Mouse (Mus musculus) ES-E14 (cell line): ENCODE data around the gene Krt88. TPM values are rescaled to one million over a fixed set of nuclear protein-coding genes. Genes with fewer than 3 reads are reported as not detected.

Experiments used
- DNase-seq: peaks from one replicate; pipeline ENCODE4 v3.0.0-alpha.2; 2013; ENCODE audit warnings: low read depth, low spot score
- H3K27ac ChIP-seq: 2 replicates; pipeline ENCODE4 v1.5.1; 2012; ENCODE audit warnings: low read depth, mild to moderate bottlenecking, low read length, moderate library complexity, mixed read lengths; ENCODE audit not compliant: poor library complexity, insufficient read depth, severe bottlenecking
- H3K36me3 ChIP-seq: 2 replicates; pipeline ENCODE4 v1.6.1; 2012; ENCODE audit warnings: mild to moderate bottlenecking, low read length, moderate library complexity, mixed read lengths; ENCODE audit not compliant: control insufficient read depth, poor library complexity, insufficient read depth, severe bottlenecking
- H3K4me1 ChIP-seq, 2 experiments: fragments of 150-350 bp in 1 of 2; sonication (generic) in 1 of 2; 2 replicates each; pipeline ENCODE4 v1.6.1; 2012; ENCODE audit warnings: low read length in 2 of 2, mild to moderate bottlenecking in 1 of 2, mixed read lengths in 1 of 2; ENCODE audit not compliant: control insufficient read depth in 2 of 2, insufficient read depth in 2 of 2, poor library complexity in 1 of 2
- H3K4me3 ChIP-seq, 2 experiments: fragments of 150-350 bp in 1 of 2; sonication (generic) in 1 of 2; 2 replicates each; pipeline ENCODE4 v1.5.1; 2012; ENCODE audit warnings: low read length in 2 of 2, low read depth in 1 of 2, mild to moderate bottlenecking in 1 of 2, mixed read lengths in 1 of 2; ENCODE audit not compliant: insufficient read depth in 1 of 2, poor library complexity in 1 of 2, severe bottlenecking in 1 of 2
- H3K9ac ChIP-seq: 2 replicates; pipeline ENCODE4 v1.6.1; 2012; ENCODE audit warnings: low read depth, mild to moderate bottlenecking, low read length, mixed read lengths; ENCODE audit not compliant: poor library complexity, insufficient read depth, severe bottlenecking
- H3K9me3 ChIP-seq: fragments of 150-350 bp; sonication (generic); 2 replicates; pipeline ENCODE4 v1.6.1; 2012; ENCODE audit warnings: low read depth, mild to moderate bottlenecking, low read length; ENCODE audit not compliant: control insufficient read depth, insufficient read depth
- CHD2 ChIP-seq: IDR thresholded peaks from 2 replicates; pipeline ENCODE4 v1.6.1; 2014; ENCODE audit warnings: mild to moderate bottlenecking, low read depth, low read length, inconsistent platforms
- HCFC1 ChIP-seq: IDR thresholded peaks from 2 replicates; pipeline ENCODE4 v1.6.1; 2012; ENCODE audit warnings: low read length, inconsistent platforms, borderline replicate concordance; ENCODE audit not compliant: insufficient read depth
- MAFK ChIP-seq: IDR thresholded peaks from 2 replicates; pipeline ENCODE4 v1.6.1; 2014; ENCODE audit warnings: mild to moderate bottlenecking, low read depth, low read length, inconsistent platforms; ENCODE audit not compliant: insufficient read depth
- ZC3H11A ChIP-seq: IDR thresholded peaks from 2 replicates; pipeline ENCODE4 v1.6.1; 2012; ENCODE audit warnings: low read depth, mild to moderate bottlenecking, inconsistent platforms, low read length, borderline replicate concordance
- ZNF384 ChIP-seq: IDR thresholded peaks from 2 replicates; pipeline ENCODE4 v1.6.1; 2012; ENCODE audit warnings: low read depth, low read length, inconsistent platforms
- in situ Hi-C, 2 experiments: fragments of 600-800 bp; cut with MboI; formaldehyde crosslinking; loops; one replicate each; pipeline ENCODE4 v1.15.1; 2025; ENCODE audit warnings: low sequenced_read_pairs in 2 of 2, inconsistent platforms in 1 of 2; ENCODE audit not compliant: unreplicated experiment in 2 of 2
- total RNA-seq: library from RNA; depleted of rRNA; stranded (reverse); fragments of 300-350 nt; gene quantifications from 2 replicates; pipeline ENCODE4 v1.2.3, GENCODE M21; 2012; rRNA removed

Gene Krt88
- total RNA-seq, result not detected in 2 replicates

DNA sequence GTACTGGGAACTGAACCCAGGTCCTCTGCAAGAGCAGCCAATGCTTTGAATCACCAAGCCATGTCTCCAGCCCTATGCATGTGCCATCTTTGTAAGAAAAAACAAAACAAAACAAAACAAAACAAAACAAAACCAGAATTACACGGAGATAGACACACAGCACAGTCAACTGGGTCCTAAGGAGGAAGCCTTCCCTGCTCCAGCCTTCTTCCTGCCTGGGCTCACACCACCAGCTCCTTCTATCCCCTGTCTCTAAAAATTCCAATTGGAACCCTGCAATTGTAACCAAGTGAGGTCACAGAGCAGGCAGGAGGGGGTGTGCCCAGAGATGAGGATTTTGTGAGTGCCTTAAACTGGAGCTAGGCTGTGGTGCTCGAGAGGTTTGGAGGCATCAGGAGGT, at the start of gene Krt88:
Krt88 (plus strand) TSS at position 301 of the 400 bp plus-strand sequence.
- in situ Hi-C loops, result no loop called here
- H3K9ac ChIP-seq, result no peak within 1 kb of the TSS
- H3K36me3 ChIP-seq, result no peaks in the 10 kb centered on the region
- H3K27ac ChIP-seq, result no peak within 1 kb of the TSS
- no peak for TF ChIP-seq MAFK
- no peak for TF ChIP-seq HCFC1
- no peak for TF ChIP-seq CHD2
- no peak for TF ChIP-seq ZNF384
- TF ChIP-seq ZC3H11A, result no peak
- no peak within 1 kb of the TSS for H3K4me3 ChIP-seq
- DNase-seq, result no peak
- no peaks in the 10 kb centered on the region for H3K9me3 ChIP-seq
- no peaks in the 10 kb centered on the region for H3K4me1 ChIP-seq

DNA sequence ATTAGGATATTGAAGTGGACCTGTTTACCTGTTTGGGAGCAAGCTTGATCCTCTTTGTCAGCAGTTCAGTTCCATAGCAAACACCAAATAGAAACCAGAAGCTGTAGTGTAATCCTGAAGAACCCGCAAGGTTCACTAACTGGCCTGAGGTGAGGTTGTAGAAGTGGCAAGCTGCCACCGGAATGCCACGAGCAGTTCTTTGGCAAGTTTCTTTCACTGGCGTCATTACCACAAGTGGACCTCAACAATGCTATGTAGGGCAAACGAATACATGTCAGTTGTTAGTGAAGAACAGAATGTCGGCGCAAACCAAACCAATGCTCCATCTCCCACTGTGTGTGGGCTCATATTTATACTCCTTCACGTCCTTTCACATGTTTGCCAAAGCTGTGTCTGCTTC, 49.3 kb upstream of the Krt88 start:
- Histone ChIP-seq H3K9me3 (no peaks in the 10 kb centered on the region), H3K4me1 (no peaks in the 10 kb centered on the region), H3K4me3 (no peak overlapping the region), H3K9ac (no peak overlapping the region), H3K27ac (no peak overlapping the region), H3K36me3 (no peaks in the 10 kb centered on the region)
- TF ChIP-seq MAFK, result no peak
- TF ChIP-seq ZC3H11A, result no peak
- TF ChIP-seq CHD2, result no peak
- no peak for TF ChIP-seq HCFC1
- TF ChIP-seq ZNF384, result no peak
- DNase-seq, result no peak
- in situ Hi-C loops, result no loop called here

GRCm38 (mm10) chr15:101410775-101411174, 36.8 kb upstream of the Krt88 start, which contains the start of gene Krt7:
TSS of gene Krt7 (plus strand) at chr15:101411043.
- in situ Hi-C loops, result no loop called here
- Histone ChIP-seq H3K4me3 (no peak within 1 kb of the TSS), H3K4me1 (peaks cover 8 to 9% of the 10 kb centered on the region in 2 experiments; a peak in 3 of 4 replicates), H3K9ac (no peak within 1 kb of the TSS), H3K9me3 (no peaks in the 10 kb centered on the region), H3K27ac (no peak within 1 kb of the TSS), H3K36me3 (no peaks in the 10 kb centered on the region)
- DNase-seq, result no peak
- TF ChIP-seq CHD2, result no peak
- no peak for TF ChIP-seq ZNF384
- no peak for TF ChIP-seq HCFC1
- no peak for TF ChIP-seq MAFK
- no peak for TF ChIP-seq ZC3H11A

DNA sequence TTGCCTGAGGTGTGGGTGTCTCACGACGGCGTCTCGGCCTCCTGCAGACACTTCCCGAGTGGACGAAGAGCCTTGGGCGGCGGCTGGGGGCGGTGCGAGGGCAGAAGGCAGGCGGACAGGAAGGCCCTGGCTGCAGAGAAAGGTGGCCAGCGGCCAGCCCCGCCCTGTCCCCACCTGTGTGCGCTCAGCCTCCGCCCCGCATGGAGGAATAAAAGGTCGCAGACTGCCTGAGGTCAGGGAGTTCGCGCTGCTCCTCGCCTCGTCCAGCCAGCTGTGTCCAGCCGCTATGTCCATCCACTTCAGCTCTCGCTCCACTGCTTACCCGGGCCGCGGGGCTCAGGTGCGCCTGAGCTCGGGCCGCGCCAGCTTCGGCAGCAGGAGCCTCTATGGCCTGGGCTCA, 35.4 kb upstream of the Krt88 start:
- Histone ChIP-seq H3K4me1 (peaks cover 8 to 9% of the 10 kb centered on the region in 2 experiments; a peak in 3 of 4 replicates), H3K27ac (no peak overlapping the region), H3K9ac (peak overlapping the region; percentile 54), H3K4me3 (peak overlapping the region; percentile 36 to 59; a peak in 3 of 4 replicates), H3K36me3 (no peaks in the 10 kb centered on the region), H3K9me3 (no peaks in the 10 kb centered on the region)
- in situ Hi-C loops, result no loop called here
- DNase-seq, result no peak
- TF ChIP-seq ZNF384 (no peak), MAFK (no peak), CHD2 (no peak), HCFC1 (no peak), ZC3H11A (no peak)
